Mouse (Mus musculus) myocyte (in vitro differentiated cells): ENCODE data around the gene Krtap1-4.

Experiments used
- E2F4 ChIP-seq: IDR thresholded peaks from one replicate; pipeline ENCODE4 v1.6.1; 2011; ENCODE audit warnings: mild to moderate bottlenecking, control low read depth, moderate library complexity; ENCODE audit not compliant: insufficient read depth
- MYOG ChIP-seq, 3 experiments: IDR thresholded peaks; one replicate each; pipeline ENCODE4 v1.6.1; 2011; ENCODE audit warnings: control low read depth in 2 of 3, low read depth in 2 of 3, mild to moderate bottlenecking in 2 of 3; ENCODE audit not compliant: insufficient read length in 2 of 3, control insufficient read depth in 1 of 3, insufficient read depth in 1 of 3
- POLR2A ChIP-seq: IDR thresholded peaks from one replicate; pipeline ENCODE4 v1.6.1; 2011; ENCODE audit warnings: low read depth, mild to moderate bottlenecking, control low read depth, moderate library complexity; ENCODE audit not compliant: insufficient read length
- POLR2AphosphoS2 ChIP-seq: IDR thresholded peaks from one replicate; pipeline ENCODE4 v1.6.1; 2011; ENCODE audit warnings: low read depth, control low read depth; ENCODE audit not compliant: insufficient read length
- TCF3 ChIP-seq: IDR thresholded peaks from one replicate; pipeline ENCODE4 v1.6.1; 2011; ENCODE audit warnings: low read depth, control low read depth; ENCODE audit not compliant: insufficient read length
- USF1 ChIP-seq: IDR thresholded peaks from one replicate; pipeline ENCODE4 v1.6.1; 2011; ENCODE audit warnings: low read depth, mild to moderate bottlenecking, control low read depth, moderate library complexity

DNA sequence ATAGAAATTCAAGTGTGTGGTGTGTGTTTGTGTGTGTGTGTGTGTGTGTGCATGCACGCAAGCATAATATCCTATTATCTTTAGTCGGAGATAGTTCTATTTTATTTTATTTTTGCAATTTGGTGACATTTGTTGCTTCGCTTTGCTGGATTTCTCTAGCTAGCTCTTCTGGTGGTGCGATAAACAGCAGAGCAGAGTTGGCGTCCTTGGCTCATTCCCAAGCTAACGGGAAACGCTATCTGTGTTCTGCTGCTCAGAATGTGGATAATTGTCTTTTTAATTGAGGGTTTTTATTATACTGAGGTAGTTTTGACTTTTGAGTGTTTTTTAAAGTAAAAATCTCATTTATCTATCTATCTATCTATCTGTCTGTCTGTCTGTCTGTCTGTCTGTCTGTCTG, 1.6 kb upstream of the Krtap1-4 start:
- no peak for TF ChIP-seq POLR2A
- TF ChIP-seq POLR2AphosphoS2 = no peak
- no peak for TF ChIP-seq TCF3
- no peak for TF ChIP-seq MYOG (IDR thresholded peaks at IDR 0.05; ENCODE audit: control insufficient read depth in 1 of 3, insufficient read depth in 1 of 3, insufficient read length in 2 of 3, low read depth in 2 of 3)
- TF ChIP-seq E2F4 = no peak
- no peak for TF ChIP-seq USF1
